Comparison of ENCODE assay signal across 21 mouse cellular contexts in the genomic region with DNA sequence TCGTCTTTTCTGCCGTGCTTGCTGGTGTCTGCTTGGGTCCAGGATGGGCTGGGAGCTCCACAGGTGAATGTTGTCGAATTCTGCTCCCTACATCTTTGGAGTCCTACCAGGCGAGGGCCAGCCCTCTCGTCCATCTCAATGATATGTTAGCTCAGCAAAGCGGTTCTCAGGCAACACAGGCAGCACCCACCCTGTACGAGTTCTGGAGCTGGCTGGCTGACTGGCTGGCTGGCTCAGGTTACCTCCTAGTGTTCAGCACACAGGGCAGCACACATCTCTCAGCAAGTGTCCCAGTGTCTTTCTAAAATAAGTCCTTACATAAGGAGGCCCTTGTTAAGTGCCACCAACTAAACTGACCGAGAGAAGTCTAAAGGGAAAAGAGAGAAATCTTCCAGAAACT. TPM values are rescaled to one million over a fixed set of nuclear protein-coding genes. Genes with fewer than 3 reads are reported as not detected.
"Had no signal": no experiment of that assay in that cellular context is flagged by ENCODE, and none has a peak within 500 bp of the region (broad histone marks: within the 10 kb centered on the region; RNA-seq: fewer than 3 reads in every experiment).

No protein-coding gene starts in this region.

- H3K4me3 ChIP-seq: limb, embryonic 12.5 days; limb, embryonic 15.5 days; liver, embryonic 13.5 days; midbrain, embryonic 12.5 days; midbrain, embryonic 15.5 days; neural tube, embryonic 13.5 days had no signal

- DNase-seq: kidney, adult 9 months; kidney, postnatal 14 days; kidney, postnatal 4 days; left cerebral cortex, postnatal 4 days; liver, embryonic 13.5 days; lung, adult 2 months; lung, postnatal 14 days; lung, postnatal 4 days; retina, postnatal 1 day; right cerebral cortex, postnatal 25 days; thymus, adult 2 months; thymus, postnatal 14 days; thymus, postnatal 4 days had no signal

- H3K27ac ChIP-seq: limb, embryonic 12.5 days; limb, embryonic 15.5 days; liver, embryonic 13.5 days; midbrain, embryonic 12.5 days; midbrain, embryonic 15.5 days; neural tube, embryonic 13.5 days had no signal

RNA-seq across cellular contexts. Expression of gene Prkag3, which starts 20.6 kb away (rescaled TPM):
- total RNA-seq: left cerebral cortex, postnatal 14 days; left cerebral cortex, postnatal 4 days; megakaryocyte, adult 5-6 weeks had no signal

RNA-seq across cellular contexts. Expression of gene Wnt6, which starts 43.2 kb away (rescaled TPM):
- total RNA-seq: neutrophil, adult 5-6 weeks had no signal
